Mouse (Mus musculus) left cerebral cortex, adult 11 months (tissue): ENCODE results near the gene Gm10184.
"Not testable (repeated sequence)": the region's sequence is repeated elsewhere in the genome, so short reads cannot be mapped to it uniquely, and the experiment has no call there.

Experiments used
- DNase-seq: peaks from one replicate; pipeline ENCODE4 v3.0.0; 2022; ENCODE audit warnings: low spot score

The Gm10184 gene

GRCm38 (mm10) chr17:89910349-89910748 lies at the start of gene Gm10184:
TSS of gene Gm10184 (minus strand) at chr17:89910449.
- DNase-seq, result no peak

DNA sequence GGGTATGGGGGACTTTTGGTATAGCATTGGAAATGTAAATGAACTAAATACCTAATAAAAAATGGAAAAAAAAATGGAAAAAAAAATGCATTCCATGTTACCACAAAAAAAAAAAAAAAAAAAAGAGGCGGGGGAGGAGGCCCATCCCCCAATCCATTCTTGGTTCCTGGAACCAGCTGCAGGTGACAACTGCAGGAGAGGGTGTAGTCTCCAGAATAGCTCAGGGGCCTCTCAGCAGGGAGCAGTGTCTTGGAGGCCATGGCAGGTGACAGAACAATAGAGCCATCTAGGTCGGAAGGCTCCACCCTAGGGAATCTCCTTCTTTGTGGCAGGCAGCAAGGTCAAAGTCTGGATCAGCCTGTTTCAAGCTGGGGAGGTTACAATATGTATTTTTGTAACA lies 23.7 kb upstream of the Gm10184 start:
- DNase-seq, result no peak

DNA sequence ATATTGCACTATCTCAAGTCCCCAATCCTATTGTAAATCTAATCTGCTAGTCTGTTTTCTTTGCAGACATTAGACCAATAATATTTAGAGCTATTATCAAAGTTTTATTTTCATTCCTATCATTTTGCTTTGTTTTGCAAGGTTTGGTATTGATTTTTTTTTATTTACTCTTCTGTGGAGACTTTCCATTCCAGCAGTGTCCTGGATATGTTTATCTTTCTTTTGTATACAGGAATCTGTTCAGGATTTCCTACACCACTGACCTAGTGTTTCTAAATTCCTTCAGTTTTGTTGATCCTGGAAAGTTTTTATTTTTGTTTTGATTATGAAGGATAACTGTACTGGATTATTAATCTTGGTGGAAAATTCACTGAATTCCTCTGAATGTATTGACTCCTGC lies 2.6 kb downstream of the Gm10184 start:
- no peak for DNase-seq

DNA sequence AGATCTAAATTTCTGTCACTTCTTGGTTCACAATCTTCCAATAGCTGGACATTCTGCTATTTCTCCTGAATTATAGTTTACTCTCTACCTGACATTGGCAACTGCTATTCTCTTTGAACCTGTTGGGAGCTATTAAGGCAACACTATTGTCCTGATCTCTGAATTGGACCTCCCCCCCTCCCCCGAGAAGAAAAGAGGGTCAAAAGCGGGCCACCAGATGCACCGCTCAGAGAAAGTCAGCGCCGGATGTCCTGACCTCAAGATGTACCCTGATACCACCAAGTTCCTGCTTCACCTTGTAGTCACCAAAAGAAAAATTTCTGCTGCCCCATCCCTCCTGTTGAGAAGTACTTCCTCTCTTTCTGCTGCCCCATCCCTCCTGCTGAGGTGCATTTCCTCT lies 5.5 kb downstream of the Gm10184 start:
- not testable (repeated sequence) for DNase-seq

GRCm38 (mm10) chr17:89902767-89903166 lies 7.5 kb downstream of the Gm10184 start:
- no peak for DNase-seq

DNA sequence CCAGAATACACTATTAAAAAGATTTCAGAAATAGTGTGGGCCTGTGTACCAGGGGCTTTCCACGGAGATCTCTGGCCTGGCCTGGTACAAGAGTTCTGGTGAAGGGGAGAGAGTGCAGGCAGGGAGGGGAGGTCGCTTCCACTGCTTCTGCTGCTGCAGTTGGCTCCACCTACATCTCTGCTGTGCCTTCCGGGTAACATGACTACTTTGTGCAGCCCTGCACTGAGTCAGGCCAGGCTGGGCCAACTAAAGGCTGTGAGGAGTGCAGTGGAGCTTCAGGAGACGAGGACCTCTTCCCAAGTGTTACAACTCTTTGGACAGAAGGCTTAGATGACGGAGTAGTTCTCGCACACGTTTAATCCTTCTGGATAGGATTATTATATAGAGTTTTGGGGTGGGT lies 9.6 kb downstream of the Gm10184 start:
- DNase-seq, result no peak

DNA sequence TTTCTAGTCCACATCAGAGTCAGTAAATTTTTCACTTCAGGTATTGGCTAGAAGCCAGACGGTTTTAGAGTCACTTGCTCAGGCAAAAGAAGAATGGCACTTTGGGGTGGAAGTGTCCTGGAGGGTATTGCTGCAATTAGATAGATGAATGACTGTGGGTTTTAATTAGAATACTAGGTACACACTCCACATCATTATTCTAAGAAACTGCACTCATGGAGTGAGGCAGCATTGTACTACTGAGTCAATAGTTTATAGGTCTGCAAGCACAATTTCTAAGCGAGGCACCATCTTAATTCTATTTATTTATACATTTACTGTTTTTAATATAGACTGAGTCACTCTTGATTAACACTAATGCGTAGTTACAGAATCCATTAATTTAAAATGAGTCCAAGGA lies 10.4 kb downstream of the Gm10184 start:
- DNase-seq, result no peak

DNA sequence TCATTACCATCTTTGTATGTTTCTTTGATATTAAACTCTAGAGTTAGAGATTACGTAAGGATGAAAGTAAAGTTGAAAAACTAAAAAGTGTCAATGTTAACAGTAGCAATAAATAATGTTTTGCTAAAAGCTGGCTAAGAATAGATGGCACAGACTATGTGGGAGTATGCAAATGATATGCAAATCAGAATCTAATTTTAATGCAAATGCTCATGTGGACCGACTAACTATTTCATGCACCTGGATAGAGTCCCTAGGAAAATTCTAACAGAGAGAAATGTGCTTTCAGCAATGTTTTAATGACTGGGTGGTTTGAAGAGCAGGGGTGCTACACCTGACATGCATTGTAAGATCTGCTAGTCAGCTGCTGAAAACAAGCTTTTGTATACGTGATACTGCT lies 45.3 kb downstream of the Gm10184 start:
- peak; percentile 15 for DNase-seq
